Mouse (Mus musculus) embryonic fibroblast, embryonic 13.5 days (primary cell): ENCODE results near the gene Tas1r1.

Source experiments
- CTCF ChIP-seq: IDR thresholded peaks from 2 replicates; pipeline ENCODE4 v1.5.1; 2011; ENCODE audit warnings: mild to moderate bottlenecking, control low read depth, low read length, moderate library complexity, borderline replicate concordance; ENCODE audit not compliant: insufficient read depth
- POLR2A ChIP-seq: IDR thresholded peaks from 2 replicates; pipeline ENCODE4 v1.6.1; 2011; ENCODE audit warnings: low read depth, mild to moderate bottlenecking, control low read depth, low read length, moderate library complexity

GRCm38 (mm10) chr4:152074548-152074947, 36.2 kb upstream of the Tas1r1 start:
- TF ChIP-seq CTCF (no peak), POLR2A (no peak)
